Mouse (Mus musculus) testis, adult 2 months (tissue): ENCODE results near the gene Endou.

Experiments used
- CTCF ChIP-seq: fragments of 200-500 bp; IDR thresholded peaks from 2 replicates; pipeline ENCODE4 v1.5.1; 2012; ENCODE audit warnings: low read depth, mild to moderate bottlenecking, inconsistent platforms, low read length, moderate library complexity; ENCODE audit not compliant: control insufficient read depth, insufficient read depth, insufficient replicate concordance
- POLR2A ChIP-seq: fragments of 200-500 bp; IDR thresholded peaks from 2 replicates; pipeline ENCODE4 v1.6.1; 2012; ENCODE audit warnings: low read depth, mild to moderate bottlenecking, inconsistent platforms, low read length, moderate library complexity; ENCODE audit not compliant: control insufficient read depth

DNA sequence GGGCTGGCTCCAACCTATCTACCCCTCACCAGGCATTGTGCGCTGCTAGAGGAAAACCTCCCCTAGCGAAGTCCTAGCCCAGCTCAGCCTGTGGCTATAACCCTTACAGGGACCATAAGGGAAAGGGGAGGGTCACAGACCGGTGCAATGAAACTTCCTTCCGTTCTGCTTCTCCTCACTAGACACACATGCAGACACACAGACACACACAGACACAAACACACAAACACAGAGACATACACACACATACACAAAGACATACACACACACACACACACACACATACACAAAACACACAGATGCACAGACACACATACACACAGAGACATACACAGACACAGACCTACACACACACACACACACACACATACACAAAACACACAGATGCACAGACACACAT, 11.5 kb upstream of the Endou start:
- no peak for TF ChIP-seq POLR2A
- TF ChIP-seq CTCF, result no peak
